In genomic region chr14:30008733-30009575, GRCm38 (mm10) we compare ENCODE assay signal across 8 mouse cellular contexts. TPM values are rescaled to one million over a fixed set of nuclear protein-coding genes. Genes with fewer than 3 reads are reported as not detected.
DNase-seq lines count a peak whose midpoint lies in the region; ATAC-seq and TF ChIP-seq lines count a peak whose summit lies in the region.

Gene Il17rb (minus strand): TSS chr14:30008896.
Gene Chdh (plus strand): TSS chr14:30009023.

- 10% methylated on average over 54 of the region's 54 CpGs for WGBS in embryonic facial prominence, embryonic 11.5 days
- WGBS in heart, embryonic 15.5 days = 8% methylated on average over 54 of the region's 54 CpGs
- 8% methylated on average over 51 of the region's 54 CpGs for WGBS in kidney, embryonic 16.5 days
- WGBS in lung, embryonic 14.5 days = 8% methylated on average over 54 of the region's 54 CpGs
- 10% methylated on average over 54 of the region's 54 CpGs for WGBS in neural tube, embryonic 14.5 days

- no peak within 1 kb of the TSS for H3K27ac ChIP-seq in embryonic facial prominence, embryonic 11.5 days (replicated peaks; ENCODE audit: low read depth, low read length)
- peak within 1 kb of the TSS; percentile 32; the same call in 1 of the 2 replicates for H3K27ac ChIP-seq in heart, embryonic 15.5 days
- H3K27ac ChIP-seq in kidney, embryonic 16.5 days (ENCODE audit: low read length) = peak within 1 kb of the TSS; percentile 84
- no peak within 1 kb of the TSS for H3K27ac ChIP-seq in lung, embryonic 14.5 days (ENCODE audit: low read depth)
- no peak within 1 kb of the TSS for H3K27ac ChIP-seq in neural tube, embryonic 14.5 days (ENCODE audit: low read depth, low read length)

- H3K9ac ChIP-seq in embryonic facial prominence, embryonic 11.5 days (replicated peaks; ENCODE audit: low read length) = peak within 1 kb of the TSS; percentile 45
- peak within 1 kb of the TSS; percentile 47; the same call in 1 of the 2 replicates for H3K9ac ChIP-seq in heart, embryonic 15.5 days
- H3K9ac ChIP-seq in kidney, embryonic 16.5 days (replicated peaks; ENCODE audit: low read length) = peak within 1 kb of the TSS; percentile 66
- peak within 1 kb of the TSS; percentile 52 for H3K9ac ChIP-seq in lung, embryonic 14.5 days
- peak within 1 kb of the TSS; percentile 60 for H3K9ac ChIP-seq in neural tube, embryonic 14.5 days (replicated peaks; ENCODE audit: low read depth, low read length)

- no peaks in the 10 kb centered on the region for H3K36me3 ChIP-seq in embryonic facial prominence, embryonic 11.5 days (replicated peaks; ENCODE audit: control insufficient read depth, insufficient read depth, low read depth, low read length)
- H3K36me3 ChIP-seq in heart, embryonic 15.5 days = no peaks in the 10 kb centered on the region
- no peaks in the 10 kb centered on the region for H3K36me3 ChIP-seq in kidney, embryonic 16.5 days (ENCODE audit: insufficient read depth, low read length)
- no peaks in the 10 kb centered on the region for H3K36me3 ChIP-seq in lung, embryonic 14.5 days (ENCODE audit: insufficient read depth)
- no peaks in the 10 kb centered on the region for H3K36me3 ChIP-seq in neural tube, embryonic 14.5 days (ENCODE audit: control insufficient read depth, insufficient read depth, low read length)

- H3K4me1 ChIP-seq in embryonic facial prominence, embryonic 11.5 days (ENCODE audit: control insufficient read depth, insufficient read depth, low read length) = no peaks in the 10 kb centered on the region; the same call in 1 of the 2 replicates
- H3K4me1 ChIP-seq in heart, embryonic 15.5 days (replicated peaks) = peaks cover 20% of the 10 kb centered on the region
- H3K4me1 ChIP-seq in kidney, embryonic 16.5 days (ENCODE audit: insufficient read depth, low read length) = peaks cover 8% of the 10 kb centered on the region; the same call in 1 of the 2 replicates
- H3K4me1 ChIP-seq in lung, embryonic 14.5 days (ENCODE audit: insufficient read depth) = no peaks in the 10 kb centered on the region
- peaks cover 5% of the 10 kb centered on the region for H3K4me1 ChIP-seq in neural tube, embryonic 14.5 days (ENCODE audit: control insufficient read depth, insufficient read depth, low read length)

- H3K4me3 ChIP-seq in embryonic facial prominence, embryonic 11.5 days (ENCODE audit: low read depth, low read length) = peak within 1 kb of the TSS; percentile 33
- H3K4me3 ChIP-seq in heart, embryonic 15.5 days = peak within 1 kb of the TSS; percentile 47
- peak within 1 kb of the TSS; percentile 50 for H3K4me3 ChIP-seq in kidney, embryonic 16.5 days (ENCODE audit: low read length)
- peak within 1 kb of the TSS; percentile 45 for H3K4me3 ChIP-seq in lung, embryonic 14.5 days (ENCODE audit: low read depth, low read length)
- peak within 1 kb of the TSS; percentile 44 for H3K4me3 ChIP-seq in neural tube, embryonic 14.5 days (ENCODE audit: low read depth, low read length)

- ATAC-seq in embryonic facial prominence, embryonic 11.5 days (replicated peaks; ENCODE audit: insufficient number of reproducible peaks, low FRiP score, low TSS enrichment, low read depth) = peak; percentile 46; the same call in 1 of the 2 replicates
- peak; percentile 47 for ATAC-seq in heart, embryonic 15.5 days (replicated peaks; ENCODE audit: insufficient number of reproducible peaks, insufficient read depth, low FRiP score, low read depth)
- peak; percentile 73 for ATAC-seq in kidney, embryonic 16.5 days (ENCODE audit: low FRiP score, low TSS enrichment)
- ATAC-seq in lung, embryonic 14.5 days (ENCODE audit: insufficient read depth) = peak; percentile 84
- peak; percentile 71 for ATAC-seq in neural tube, embryonic 14.5 days (ENCODE audit: low read depth)

- H3K9me3 ChIP-seq in embryonic facial prominence, embryonic 11.5 days (replicated peaks; ENCODE audit: control insufficient read depth, low read length) = no peaks in the 10 kb centered on the region
- no peaks in the 10 kb centered on the region for H3K9me3 ChIP-seq in heart, embryonic 15.5 days (replicated peaks)
- no peaks in the 10 kb centered on the region for H3K9me3 ChIP-seq in kidney, embryonic 16.5 days (ENCODE audit: low read length)
- no peaks in the 10 kb centered on the region for H3K9me3 ChIP-seq in lung, embryonic 14.5 days (ENCODE audit: low read depth, low read length)
- no peaks in the 10 kb centered on the region for H3K9me3 ChIP-seq in neural tube, embryonic 14.5 days (ENCODE audit: control insufficient read depth, low read length)

- no peak for TF ChIP-seq CTCF in lung, embryonic 14.5 days (IDR thresholded peaks at IDR 0.05; ENCODE audit: low read depth)

- peak within 1 kb of the TSS; percentile 95 for H3K4me2 ChIP-seq in embryonic facial prominence, embryonic 11.5 days (ENCODE audit: low read depth, low read length)
- H3K4me2 ChIP-seq in heart, embryonic 15.5 days = peak within 1 kb of the TSS; percentile 85
- H3K4me2 ChIP-seq in kidney, embryonic 16.5 days (replicated peaks; ENCODE audit: low read depth, low read length) = peak within 1 kb of the TSS; percentile 85
- H3K4me2 ChIP-seq in lung, embryonic 14.5 days = peak within 1 kb of the TSS; percentile 88
- H3K4me2 ChIP-seq in neural tube, embryonic 14.5 days (ENCODE audit: low read depth, low read length) = peak within 1 kb of the TSS; percentile 76

- DNase-seq in 3134 (ENCODE audit: extremely low read depth, insufficient read length, low spot score) = peak; percentile 72
- DNase-seq in adrenal gland, adult 8-10 months = peak; percentile 53
- DNase-seq in embryonic facial prominence, embryonic 11.5 days (ENCODE audit: low spot score) = peak; percentile 45
- peak; percentile 73 for DNase-seq in lung, embryonic 14.5 days
- DNase-seq in urinary bladder, postnatal 25 days (ENCODE audit: low spot score) = peak; percentile 46

- H3K27me3 ChIP-seq in embryonic facial prominence, embryonic 11.5 days (ENCODE audit: control insufficient read depth, insufficient read depth, low read length) = peaks cover 12% of the 10 kb centered on the region
- H3K27me3 ChIP-seq in heart, embryonic 15.5 days = peaks cover 31% of the 10 kb centered on the region
- H3K27me3 ChIP-seq in kidney, embryonic 16.5 days (ENCODE audit: insufficient read depth, low read length) = 0 out of 2 replicates have a peak, but pooled peaks cover 3% of the 10 kb centered on the region
- peaks cover 23% of the 10 kb centered on the region for H3K27me3 ChIP-seq in lung, embryonic 14.5 days (ENCODE audit: insufficient read depth, low read length)
- H3K27me3 ChIP-seq in neural tube, embryonic 14.5 days (ENCODE audit: control insufficient read depth, insufficient read depth, low read length) = no peaks in the 10 kb centered on the region

RNA-seq across cellular contexts. Expression of gene Il17rb, which starts in this region (rescaled TPM):
- 1 to 10 TPM; 1.1 to 3.5 (median 2.2) TPM for total RNA-seq in adrenal gland, adult 8-10 months (2022)
- polyA plus RNA-seq in embryonic facial prominence, embryonic 11.5 days (2014; fragmentation: Nextera tagmentation; extraction: Ambion mirVana) = 0.77 and 1.1 TPM in 2 replicates
- polyA plus RNA-seq in heart, embryonic 15.5 days (2015; fragmentation: Nextera tagmentation; extraction: Ambion mirVana) = 0.62 and 3.0 TPM in 2 replicates
- 0.79 and 1.0 TPM in 2 replicates for polyA plus RNA-seq in kidney, embryonic 16.5 days (2015; fragmentation: Nextera tagmentation; extraction: Ambion mirVana)
- polyA plus RNA-seq in lung, embryonic 14.5 days (2014; fragmentation: Nextera tagmentation; extraction: Ambion mirVana) = 1.3 TPM in 2 replicates
- 1.6 and 1.9 TPM in 2 replicates for polyA plus RNA-seq in neural tube, embryonic 14.5 days (2014; fragmentation: Nextera tagmentation; extraction: Ambion mirVana)

RNA-seq across cellular contexts. Expression of gene Chdh, which starts in this region (rescaled TPM):
- 10 to 100 TPM in 1 of 4 experiments, 1 to 10 TPM in 3; 5.3 to 11.2 (median 7.7) TPM for total RNA-seq in adrenal gland, adult 8-10 months (2022)
- not detected in 2 replicates for polyA plus RNA-seq in embryonic facial prominence, embryonic 11.5 days (2014; fragmentation: Nextera tagmentation; extraction: Ambion mirVana)
- 0.18 and 0.95 TPM in 2 replicates for polyA plus RNA-seq in heart, embryonic 15.5 days (2015; fragmentation: Nextera tagmentation; extraction: Ambion mirVana)
- 2.5 and 2.7 TPM in 2 replicates for polyA plus RNA-seq in kidney, embryonic 16.5 days (2015; fragmentation: Nextera tagmentation; extraction: Ambion mirVana)
- polyA plus RNA-seq in lung, embryonic 14.5 days (2014; fragmentation: Nextera tagmentation; extraction: Ambion mirVana) = 0.78 and 1.1 TPM in 2 replicates
- polyA plus RNA-seq in neural tube, embryonic 14.5 days (2014; fragmentation: Nextera tagmentation; extraction: Ambion mirVana) = 0.85 and 0.96 TPM in 2 replicates

Comparison
In these comparisons a context has a peak if more than half of its experiments do, and no peak if none do; other contexts are left out.
1. H3K27ac ChIP-seq: peak in heart, embryonic 15.5 days (single experiment) and kidney, embryonic 16.5 days (single experiment); none in embryonic facial prominence, embryonic 11.5 days (single experiment), lung, embryonic 14.5 days (single experiment) and neural tube, embryonic 14.5 days (single experiment).
2. Peak in every context shown above with its lines, with median percentiles within 50 percentile points of each other: DNase-seq, ATAC-seq, H3K4me2 ChIP-seq, H3K4me3 ChIP-seq and H3K9ac ChIP-seq.